Mouse (Mus musculus): Measurements from ENCODE around the gene Plin5.

GRCm38 (mm10) chr17:56108334-56109044, 8.9 kb downstream of the Plin5 start:
- no peak for TF ChIP-seq GATA1 (IDR thresholded peaks at IDR 0.05; ENCODE audit: borderline replicate concordance, low read length)
- no peak for TF ChIP-seq FLI1 (IDR thresholded peaks at IDR 0.05; ENCODE audit: low read length)
